Mouse (Mus musculus) mesoderm, embryonic 11.5 days (tissue): ENCODE data around the gene Diras2.
"Not testable (repeated sequence)": the region's sequence is repeated elsewhere in the genome, so short reads cannot be mapped to it uniquely, and the experiment has no call there.

Source experiments
- DNase-seq: peaks from one replicate; pipeline ENCODE4 v3.0.0-alpha.2; 2012; ENCODE audit warnings: low read depth, low spot score

The Diras2 gene

DNA sequence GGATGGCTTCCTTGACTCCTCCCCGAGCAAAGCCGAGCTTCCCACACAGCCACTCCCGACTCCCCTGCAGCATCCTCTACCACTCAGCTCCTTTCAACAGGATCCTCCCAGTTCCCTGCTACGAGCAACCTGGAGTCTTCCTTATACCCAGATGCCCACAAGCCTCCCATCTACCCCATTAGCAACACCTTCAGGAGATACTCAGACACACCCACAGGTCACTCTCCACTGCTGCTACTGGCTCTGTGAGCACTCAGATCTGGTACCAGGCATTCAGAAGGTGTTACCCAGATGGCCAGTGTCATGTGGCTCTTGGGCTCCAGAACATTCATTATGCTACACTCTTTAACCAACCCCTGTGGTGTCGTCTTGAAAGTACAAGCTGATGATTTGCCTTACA is 11.7 kb downstream of the Diras2 start:
- no peak for DNase-seq

DNA sequence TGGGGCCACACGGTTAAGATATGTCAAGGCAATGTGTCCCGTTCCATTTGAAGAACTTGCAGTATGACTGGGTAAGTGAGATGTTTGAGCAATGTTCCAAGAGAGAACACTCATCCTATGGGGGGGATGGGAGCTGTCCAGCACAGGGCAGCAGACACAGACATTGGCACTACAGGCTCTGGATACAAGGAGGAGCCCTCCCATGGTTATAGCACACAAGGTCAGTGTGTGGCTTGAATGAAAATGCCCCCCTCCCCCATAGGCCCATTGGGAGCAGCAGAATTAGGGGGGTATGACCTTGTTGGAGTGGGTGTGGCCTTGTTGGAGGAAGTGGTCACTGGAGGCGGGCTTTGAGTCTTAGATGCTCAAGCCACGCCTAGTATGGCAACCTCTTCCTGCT is 12.7 kb downstream of the Diras2 start:
- no peak for DNase-seq

DNA sequence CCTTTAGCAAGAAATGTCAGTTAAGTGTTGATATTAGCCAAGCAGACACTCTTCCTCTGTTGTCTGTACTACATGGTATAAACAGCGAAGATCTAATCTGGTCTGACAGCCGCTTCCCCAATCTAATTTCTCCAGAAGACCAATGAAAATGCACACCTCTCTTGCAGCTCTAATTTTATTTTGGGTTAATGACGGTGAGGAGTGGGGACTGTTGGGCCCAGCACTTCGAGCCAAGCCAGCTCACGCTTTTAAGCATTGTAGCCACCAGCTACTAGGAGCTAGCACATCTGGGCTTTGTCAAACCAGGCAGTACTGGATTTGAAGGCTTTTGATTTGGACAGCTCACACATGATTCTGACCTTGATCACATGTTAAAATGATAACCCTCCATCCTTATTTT is 14.1 kb downstream of the Diras2 start:
- DNase-seq, result no peak

DNA sequence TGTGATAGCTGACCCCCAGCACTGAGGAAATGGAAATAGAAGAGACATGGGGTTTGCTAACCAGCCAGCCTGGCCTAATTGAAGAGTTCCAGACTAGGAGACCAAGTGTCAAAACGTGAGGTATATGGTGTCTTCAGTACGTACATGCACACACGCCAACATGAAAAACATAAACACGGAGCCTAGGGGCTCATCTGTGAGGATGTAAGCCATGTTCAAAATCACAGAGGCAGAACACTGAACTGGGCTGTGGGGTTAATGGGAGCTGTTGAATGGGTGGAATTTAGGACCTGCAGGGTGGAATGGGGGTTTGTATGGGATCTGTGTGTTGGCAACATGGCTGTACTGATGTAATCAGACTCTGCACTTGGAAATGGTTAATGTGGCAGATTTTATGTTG is 14.5 kb downstream of the Diras2 start:
- DNase-seq, result no peak

DNA sequence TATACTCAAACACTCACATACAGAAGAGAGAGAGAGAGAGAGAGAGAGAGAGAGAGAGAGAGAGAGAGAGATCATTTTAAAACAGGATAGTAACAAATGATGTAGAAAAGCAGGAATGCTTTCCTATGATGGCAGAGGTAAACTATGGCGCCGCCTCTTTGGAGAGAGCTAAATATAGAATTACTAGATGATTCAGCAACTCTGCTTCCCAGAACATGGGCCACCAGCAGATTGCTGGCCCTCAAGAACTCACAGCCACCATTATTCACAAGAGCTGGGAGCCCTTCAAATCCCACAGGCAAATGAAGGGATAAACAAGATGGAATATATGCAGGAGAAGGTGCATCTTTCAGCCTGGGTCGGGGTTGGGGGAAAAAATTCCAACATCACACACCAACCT is 15.0 kb downstream of the Diras2 start:
- DNase-seq, result no peak

DNA sequence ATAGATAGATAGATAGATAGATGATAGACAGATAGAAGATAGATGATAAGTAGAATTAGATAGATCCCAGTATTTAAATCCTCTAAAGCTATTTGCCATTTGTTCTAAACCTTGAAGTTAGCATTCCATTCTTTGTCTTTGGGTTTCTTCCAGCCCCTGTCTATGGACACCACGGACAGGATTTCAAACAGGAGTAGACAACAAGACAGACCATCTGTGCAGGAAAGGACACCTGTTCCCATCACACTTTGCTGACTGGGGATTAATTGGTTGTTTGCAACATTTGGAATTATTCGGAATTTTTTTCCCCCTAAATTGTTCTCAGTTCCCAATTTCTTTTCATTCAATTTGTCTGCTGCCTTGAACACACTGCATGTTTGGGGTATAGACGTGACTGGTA is 17.5 kb downstream of the Diras2 start:
- no peak for DNase-seq

DNA sequence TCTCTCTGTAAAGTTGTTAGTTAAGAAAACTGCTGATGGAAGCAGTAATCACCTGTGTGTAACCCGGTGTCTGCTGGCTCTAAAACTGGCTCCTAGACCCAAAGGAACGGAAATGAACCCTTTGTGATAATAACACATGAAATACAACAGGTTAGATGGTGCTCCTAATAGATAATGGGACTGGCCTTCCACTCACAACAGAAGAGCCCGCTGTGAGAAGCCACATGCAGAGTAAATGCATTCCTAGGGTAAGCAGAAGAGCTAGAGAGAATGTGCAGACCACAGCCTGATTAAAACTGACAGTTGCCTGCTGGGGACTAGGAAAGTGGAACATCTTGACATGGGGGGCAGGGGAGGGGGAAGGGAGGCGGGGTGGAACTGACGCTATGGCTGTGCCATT is 18.7 kb downstream of the Diras2 start:
- DNase-seq, result no peak

DNA sequence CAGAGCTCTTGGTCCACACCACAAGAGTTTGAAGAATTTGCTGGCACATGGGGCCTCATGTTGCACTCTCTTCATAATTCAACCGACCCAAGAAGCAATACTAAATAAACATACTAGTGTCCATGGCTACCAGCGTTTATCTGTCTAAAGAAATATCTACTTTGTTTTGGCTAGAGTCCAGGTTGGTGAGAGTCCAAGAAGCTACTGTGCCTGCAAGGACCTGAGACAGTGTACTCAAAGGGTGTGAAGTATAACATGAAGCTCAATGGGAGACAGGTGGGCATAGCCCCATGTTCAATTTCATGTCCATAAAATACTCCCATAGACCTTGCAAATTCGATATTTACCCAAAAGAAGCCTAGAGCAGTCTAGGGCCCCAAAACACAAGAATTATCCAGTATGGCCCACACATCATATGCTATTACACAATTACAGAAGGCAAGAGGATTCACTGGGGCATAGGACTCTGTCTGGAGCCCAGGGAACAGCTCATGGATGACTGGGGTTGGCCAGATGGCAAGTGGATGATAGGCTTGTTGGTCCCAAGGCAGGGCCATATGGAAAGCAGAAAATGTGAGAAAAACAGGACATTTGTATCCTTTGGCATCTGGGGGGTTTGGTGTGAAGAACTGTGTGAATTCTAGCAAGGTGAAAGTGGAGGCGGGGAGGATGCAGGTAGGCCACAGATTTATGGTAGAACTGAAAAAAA is 20.8 kb downstream of the Diras2 start:
- DNase-seq, result no peak

DNA sequence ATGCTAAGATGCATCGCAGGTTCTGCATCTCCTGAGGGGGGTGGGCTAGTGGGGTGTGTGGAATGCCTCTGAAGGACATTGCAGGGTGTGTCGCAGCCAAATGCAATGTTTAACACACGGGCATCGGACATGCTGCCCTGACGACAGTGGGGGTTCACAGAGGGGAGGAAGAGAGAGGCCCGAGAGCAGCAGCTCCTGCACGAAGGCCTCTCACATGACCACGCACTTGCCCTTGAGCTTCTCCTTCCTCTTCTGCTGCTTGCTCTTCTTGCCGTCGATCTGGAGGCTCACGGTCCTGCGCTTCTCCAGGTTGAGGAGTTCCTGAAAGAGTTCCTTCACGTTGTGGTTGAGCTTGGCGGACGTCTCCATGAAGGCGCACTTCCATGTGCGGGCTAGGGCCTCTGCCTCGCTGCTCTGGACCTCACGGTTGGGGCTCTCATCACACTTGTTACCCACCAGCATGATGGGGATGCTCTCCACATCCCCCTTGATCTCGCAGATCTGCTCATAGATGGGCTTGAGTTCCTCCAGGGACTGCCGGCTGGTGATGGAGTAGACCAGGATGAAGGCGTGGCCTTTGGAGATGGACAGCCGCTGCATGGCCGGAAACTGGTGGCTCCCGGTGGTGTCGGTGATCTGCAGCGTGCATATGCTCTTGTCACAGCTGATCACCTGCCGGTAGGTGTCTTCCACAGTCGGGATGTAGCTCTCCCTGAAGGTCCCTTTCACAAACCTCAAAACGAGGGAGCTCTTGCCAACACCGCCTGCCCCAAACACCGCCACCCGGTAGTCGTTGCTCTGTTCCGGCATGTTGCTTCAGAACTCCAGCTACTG is 23.4 kb downstream of the Diras2 start:
- no peak for DNase-seq

DNA sequence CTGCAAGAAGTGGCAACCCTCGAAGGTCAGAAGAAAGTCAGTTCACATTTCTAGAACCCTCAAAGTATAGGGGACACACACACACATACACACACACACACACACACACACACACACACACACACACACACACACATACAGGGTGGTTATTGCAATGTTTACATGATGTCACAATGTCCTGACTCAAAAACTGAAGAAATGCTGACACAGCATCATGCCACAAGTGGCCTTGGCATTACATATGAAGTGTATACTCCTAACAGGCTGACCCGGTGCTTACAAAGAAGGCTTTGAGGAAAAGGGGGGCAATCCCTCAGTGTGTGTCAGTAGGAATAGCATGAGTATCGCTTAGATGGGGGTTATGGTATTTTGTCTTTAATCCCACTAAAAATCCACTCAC is 24.3 kb downstream of the Diras2 start:
- not testable (repeated sequence) for DNase-seq

DNA sequence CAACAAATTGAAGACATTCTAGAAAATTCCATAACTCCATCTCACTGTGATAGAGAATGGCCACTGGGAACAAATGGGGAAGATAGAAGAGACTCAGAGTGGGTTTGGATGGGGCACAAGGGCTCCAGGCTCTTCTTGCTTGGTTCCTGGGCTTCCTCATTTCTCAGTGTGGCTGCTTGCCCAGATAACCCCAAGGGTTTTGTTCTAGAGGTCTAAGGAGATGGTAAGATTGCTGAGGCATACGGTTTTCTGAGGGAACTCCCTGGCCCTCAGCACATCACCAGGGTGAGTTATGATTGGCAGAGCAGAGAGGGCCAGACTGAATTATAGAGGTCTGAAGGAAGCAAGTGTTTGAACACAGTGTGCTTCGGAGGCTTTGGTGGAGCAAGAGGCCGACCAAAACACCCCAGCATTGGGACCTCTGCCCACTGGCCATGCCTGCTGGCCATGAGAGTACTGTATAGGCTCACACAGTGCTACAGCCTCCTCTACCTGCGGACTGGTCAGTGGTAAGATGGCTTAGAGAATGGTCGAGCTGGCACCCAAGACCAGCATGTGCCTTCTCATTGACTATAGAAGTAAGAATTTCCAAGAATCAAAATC is 25.3 kb downstream of the Diras2 start:
- not testable (repeated sequence) for DNase-seq

DNA sequence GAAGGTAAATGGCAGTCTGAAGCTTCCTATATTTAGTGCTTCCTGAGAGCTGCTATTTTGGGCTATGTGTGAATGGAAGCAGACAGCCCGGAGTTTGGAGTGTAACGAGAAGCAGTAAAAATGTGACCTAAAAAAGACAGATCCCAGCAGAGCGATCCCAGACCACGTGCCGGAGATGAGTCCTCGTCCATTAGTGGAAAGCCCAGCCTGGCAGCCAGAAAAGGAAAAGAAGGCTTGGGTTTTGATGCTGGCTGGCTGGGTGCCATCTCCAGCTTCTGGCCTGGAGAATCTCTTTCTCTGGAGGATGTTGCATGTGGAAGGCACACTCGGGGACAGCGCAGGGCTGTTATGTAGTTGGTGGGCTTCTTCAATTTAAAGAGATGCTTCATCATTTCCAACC is 29.4 kb downstream of the Diras2 start:
- no peak for DNase-seq

DNA sequence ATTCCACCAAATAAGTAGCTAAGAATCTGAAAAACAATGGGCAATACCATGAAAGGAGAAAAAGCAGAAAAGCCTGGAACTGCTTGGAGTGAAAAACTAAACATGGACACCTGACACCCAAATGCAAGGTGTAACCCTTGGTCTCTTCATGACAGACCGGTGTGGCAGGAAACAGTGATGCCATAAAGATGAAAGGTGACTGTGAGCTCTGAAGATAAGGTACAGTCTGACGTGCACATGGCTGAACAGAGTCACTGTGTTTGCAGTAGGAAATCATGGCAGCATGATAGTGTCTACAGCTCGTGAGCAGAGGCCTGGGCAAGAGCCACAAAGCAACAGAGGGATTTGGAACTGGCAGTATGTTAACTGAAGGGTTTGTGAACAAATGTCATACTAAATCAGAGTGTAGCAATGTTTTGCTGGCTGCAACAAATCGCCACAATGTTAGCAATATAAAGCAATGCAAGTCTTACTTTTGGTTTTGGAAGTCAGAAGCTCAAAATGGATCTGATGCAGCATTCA is 34.0 kb downstream of the Diras2 start:
- no peak for DNase-seq

DNA sequence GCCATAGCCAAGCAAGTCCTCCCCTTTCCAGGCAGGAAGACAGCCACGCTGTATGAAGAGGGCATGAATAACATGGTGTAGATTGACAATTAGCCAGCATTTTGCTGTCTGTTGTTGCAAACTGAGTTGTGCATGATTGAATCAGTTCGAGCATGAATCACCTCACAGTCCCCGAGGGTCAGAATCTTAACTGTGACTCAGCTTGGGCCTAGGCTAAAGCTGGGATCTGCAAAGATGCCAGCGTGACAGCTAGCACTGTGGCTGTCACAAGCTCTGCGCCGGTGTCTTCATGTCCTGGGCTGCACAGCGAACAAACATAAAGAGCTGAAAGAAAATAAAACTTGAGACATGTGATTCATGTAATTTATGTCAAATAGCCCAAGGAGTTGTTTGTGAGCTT is 42.3 kb downstream of the Diras2 start:
- no peak for DNase-seq

DNA sequence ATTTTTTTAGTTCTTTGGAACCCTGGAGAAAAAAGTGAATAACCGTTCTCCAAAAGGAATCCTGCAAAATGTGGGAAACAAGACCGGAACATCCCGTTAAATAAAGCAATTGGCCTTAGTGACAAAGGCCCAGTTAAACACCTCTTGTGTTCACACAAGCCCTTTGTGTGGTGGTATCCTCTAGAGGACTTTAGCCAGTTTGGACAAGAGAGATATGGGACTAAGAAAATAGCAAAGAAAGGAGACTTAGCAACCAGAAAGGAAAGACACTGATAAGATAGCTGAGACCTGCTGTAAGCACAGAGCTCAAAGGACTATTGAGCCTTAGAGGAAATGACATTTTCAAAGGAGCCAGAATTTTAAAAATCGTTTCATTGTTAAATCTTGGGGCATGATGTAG is 47.0 kb downstream of the Diras2 start:
- no peak for DNase-seq

DNA sequence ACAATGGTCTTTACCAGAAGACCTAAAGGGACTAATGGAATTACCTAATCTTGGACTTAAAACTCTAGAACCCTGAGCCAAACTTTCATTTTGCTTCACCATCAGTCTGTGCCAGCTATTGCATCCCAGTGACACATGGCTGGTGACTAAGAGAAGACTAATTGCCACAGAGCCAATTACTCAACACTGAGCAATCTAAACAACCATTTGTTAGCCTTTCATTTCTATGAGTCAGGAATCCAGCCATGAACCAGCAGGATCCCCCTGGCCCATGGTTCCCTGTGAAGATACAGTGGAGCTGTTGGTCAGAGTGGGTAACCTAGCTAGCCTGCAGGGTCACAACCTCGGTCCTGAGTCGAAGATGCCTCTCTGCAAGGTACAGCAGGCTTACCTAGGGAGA is 49.3 kb downstream of the Diras2 start:
- DNase-seq, result no peak

DNA sequence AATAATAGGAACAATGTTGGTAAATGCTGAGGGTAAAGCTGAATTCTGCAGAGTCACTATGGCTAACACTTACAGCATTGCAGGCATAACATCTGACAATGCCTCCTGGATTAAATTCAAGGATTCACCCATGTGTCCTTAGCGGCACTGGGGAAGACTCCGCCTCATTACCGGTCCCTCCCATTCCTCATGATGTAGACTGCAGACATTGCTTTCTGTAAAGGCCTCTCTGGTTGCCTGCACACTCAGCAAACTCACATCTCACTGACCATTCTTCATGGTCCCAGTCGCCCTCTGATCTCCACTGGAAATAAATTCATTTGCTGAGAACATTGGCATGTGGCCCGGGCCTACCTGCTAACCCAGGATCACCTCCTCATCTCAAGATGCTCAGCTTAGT is 51.9 kb downstream of the Diras2 start:
- DNase-seq, result no peak

DNA sequence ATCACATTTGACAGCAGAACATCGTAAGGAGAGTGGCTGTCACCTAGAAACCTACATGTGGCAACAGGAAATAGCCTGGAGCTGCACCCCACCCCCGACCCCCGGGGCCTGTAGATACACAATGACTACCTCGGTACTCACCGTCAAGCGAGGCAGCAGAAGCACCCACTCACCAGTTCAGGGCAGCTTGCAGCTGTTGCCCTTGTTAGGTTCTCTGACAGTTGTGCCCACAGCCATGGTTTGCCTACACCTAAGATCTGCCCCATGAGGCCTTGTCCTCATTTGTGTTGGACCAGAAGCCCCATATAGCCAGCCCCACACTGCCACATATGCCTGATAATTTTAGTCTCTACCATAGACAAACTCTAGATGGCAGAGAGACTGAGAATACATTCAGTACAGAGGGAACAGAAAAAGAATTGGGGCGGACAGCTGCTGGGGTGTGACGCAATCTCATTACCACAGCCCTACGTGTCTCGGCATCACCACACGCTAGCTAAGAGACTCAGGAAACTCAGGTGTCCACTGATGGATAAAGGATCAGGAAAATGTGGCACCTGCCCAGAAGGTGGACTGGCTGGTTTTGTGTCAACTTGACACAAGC is 54.0 kb downstream of the Diras2 start:
- DNase-seq, result no peak

DNA sequence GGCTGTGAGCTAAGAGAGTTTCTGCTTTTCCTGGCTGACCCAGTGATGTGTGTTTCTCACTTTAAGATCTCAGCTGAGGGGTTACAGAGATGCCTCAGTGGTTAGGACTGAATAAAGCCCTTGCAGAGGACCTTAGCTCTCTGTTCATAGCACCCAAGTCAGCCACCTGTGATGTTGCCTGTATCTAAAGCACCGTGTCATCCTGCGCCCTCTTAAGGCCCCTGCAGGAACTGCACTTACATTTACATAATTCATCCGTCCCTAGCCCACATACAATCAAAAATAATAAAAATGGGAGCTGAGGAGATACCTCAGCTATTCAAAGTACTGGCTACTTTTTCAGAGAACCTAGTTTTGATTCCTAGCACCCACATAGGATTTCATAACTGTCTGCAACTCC is 54.9 kb downstream of the Diras2 start:
- DNase-seq, result no peak

DNA sequence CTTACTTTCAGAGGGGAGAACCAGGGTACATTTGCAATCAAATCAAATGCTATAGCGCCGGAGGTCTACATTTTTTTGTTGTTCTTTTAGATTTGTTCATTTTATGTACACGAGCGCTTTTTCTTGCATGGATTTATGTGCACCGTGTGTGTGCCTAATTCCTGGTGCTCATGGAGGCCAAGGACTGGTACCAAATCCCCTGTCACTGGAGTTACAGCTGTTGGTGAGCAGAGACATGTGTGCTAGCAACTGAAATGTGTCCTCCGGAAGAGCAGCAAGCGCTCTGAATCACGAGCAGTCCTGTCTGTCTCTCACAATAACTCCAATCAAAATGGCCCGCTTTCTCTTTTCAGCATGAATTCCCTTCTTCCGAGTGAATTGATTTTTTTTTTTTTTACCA is 55.8 kb downstream of the Diras2 start:
- no peak for DNase-seq

DNA sequence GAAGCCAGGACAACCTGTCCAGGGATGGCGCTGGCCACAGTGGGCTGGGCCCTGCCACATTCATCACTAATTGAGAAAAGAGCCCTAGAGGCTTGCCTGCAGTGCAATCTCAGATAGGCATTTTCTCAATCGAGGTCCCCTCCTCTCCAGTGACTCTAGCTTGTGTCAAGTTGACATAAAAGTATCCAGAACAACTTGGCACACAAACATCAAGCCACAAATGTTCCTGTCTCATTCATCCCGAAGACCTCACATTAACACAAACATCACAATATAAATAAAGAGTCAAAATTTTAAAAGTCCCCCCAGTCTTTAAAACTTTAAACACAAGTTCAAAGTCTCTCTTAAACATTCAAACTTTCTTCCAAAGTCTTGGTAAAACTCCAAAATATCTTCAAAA is 56.3 kb downstream of the Diras2 start:
- no peak for DNase-seq
